Mouse (Mus musculus) liver, embryonic 11.5 days (tissue): ENCODE results near the gene Vwce. TPM values are rescaled to one million over a fixed set of nuclear protein-coding genes. Genes with fewer than 3 reads are reported as not detected.

Experiments used
- ATAC-seq: fragments of 200-750 bp; cut with Nextera tagmentation; replicated peaks from 2 replicates; pipeline ENCODE4 v1.8.0; 2017; ENCODE audit warnings: moderate number of reproducible peaks, mild to moderate bottlenecking, moderate TSS enrichment, moderate library complexity; ENCODE audit not compliant: low FRiP score
- DNase-seq: peaks from one replicate; pipeline ENCODE4 v3.0.0-alpha.2; 2017; ENCODE audit warnings: low spot score
- H3K27ac ChIP-seq: fragments of 300-500 bp; sonication (generic); 2 replicates; pipeline ENCODE4 v1.5.1; 2014; ENCODE audit warnings: mild to moderate bottlenecking, low read depth, low read length, control low read depth
- H3K27me3 ChIP-seq: fragments of 300-500 bp; sonication (generic); replicated peaks from 2 replicates; pipeline ENCODE4 v1.6.1; 2014; ENCODE audit warnings: low read length, mixed read lengths; ENCODE audit not compliant: control insufficient read depth, insufficient read depth
- H3K36me3 ChIP-seq: fragments of 300-500 bp; sonication (generic); 2 replicates; pipeline ENCODE4 v1.6.1; 2014; ENCODE audit warnings: mild to moderate bottlenecking, low read length, moderate library complexity, mixed read lengths; ENCODE audit not compliant: control insufficient read depth, insufficient read depth
- H3K4me1 ChIP-seq: fragments of 300-500 bp; sonication (generic); replicated peaks from 2 replicates; pipeline ENCODE4 v1.6.1; 2014; ENCODE audit warnings: low read length, mixed read lengths; ENCODE audit not compliant: control insufficient read depth, insufficient read depth
- H3K4me2 ChIP-seq: fragments of 300-500 bp; sonication (generic); 2 replicates; pipeline ENCODE4 v1.6.1; 2014; ENCODE audit warnings: mild to moderate bottlenecking, control low read depth, moderate library complexity
- H3K4me3 ChIP-seq: fragments of 300-500 bp; sonication (generic); 2 replicates; pipeline ENCODE4 v1.5.1; 2014; ENCODE audit warnings: low read depth, low read length, control low read depth
- H3K9ac ChIP-seq: fragments of 300-500 bp; sonication (generic); 2 replicates; pipeline ENCODE4 v1.6.1; 2014; ENCODE audit warnings: low read depth, low read length, control low read depth
- H3K9me3 ChIP-seq: fragments of 300-500 bp; sonication (generic); 2 replicates; pipeline ENCODE4 v1.6.1; 2016; ENCODE audit warnings: low read length, inconsistent platforms, mixed read lengths; ENCODE audit not compliant: control insufficient read depth
- WGBS: fragments of 180-500 bp; shearing (Covaris S2); extraction: QIAGEN DNeasy Blood & Tissue Kit; methylation state at CpG from one replicate; pipeline ENCODE4 v1.1.7; 2014; 5-methylcytosine and 5-hydroxymethylcytosine counted together
- polyA plus RNA-seq: library from polyadenylated mRNA; unstranded; fragments of >200 nt; fragmentation: Nextera tagmentation; extraction: Ambion mirVana; gene quantifications from 2 replicates; pipeline ENCODE4 v1.2.1, GENCODE M21; 2014

Vwce gene
- polyA plus RNA-seq, 1 experiment from 2014 or later, result 10.4 TPM

DNA sequence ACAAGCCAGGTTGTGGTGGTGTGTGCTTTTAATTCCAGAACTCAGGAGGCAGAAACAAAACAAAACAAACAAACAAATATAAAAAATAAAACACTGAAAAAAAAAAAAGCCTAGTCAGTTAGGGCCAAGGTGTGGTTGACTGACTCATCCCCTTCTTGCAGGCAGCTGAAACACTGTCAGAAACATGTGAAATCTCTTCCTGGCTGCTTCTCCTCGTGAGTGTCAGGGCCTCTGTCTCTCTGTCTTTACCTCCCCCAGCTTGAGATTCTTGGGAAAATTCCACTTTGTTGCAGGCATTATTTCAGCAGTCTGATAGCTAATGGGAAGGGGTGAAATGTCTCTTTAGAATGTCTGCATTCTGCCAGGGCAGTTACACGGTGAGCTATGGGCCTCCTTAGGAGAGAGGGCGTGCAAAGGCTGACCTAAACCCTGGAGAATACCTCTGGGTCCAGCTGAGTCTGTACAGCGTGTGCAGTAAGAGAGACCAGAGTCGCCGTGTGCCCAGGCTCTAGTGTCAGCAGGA, 31.7 kb upstream of the Vwce start:
- no peaks in the 10 kb centered on the region for H3K9me3 ChIP-seq
- peak overlapping the region; percentile 30 for H3K4me3 ChIP-seq
- H3K4me1 ChIP-seq, result peaks cover 35% of the 10 kb centered on the region
- 26% methylated on average over 6 of the region's 6 CpGs for WGBS
- no peak for ATAC-seq
- H3K4me2 ChIP-seq, result peak overlapping the region; percentile 66
- H3K36me3 ChIP-seq, result peaks cover 7% of the 10 kb centered on the region; the same call in 1 of the 2 replicates
- H3K9ac ChIP-seq, result peak overlapping the region; percentile 68
- H3K27me3 ChIP-seq, result no peaks in the 10 kb centered on the region
- DNase-seq, result no peak
- peak overlapping the region; percentile 86 for H3K27ac ChIP-seq

DNA sequence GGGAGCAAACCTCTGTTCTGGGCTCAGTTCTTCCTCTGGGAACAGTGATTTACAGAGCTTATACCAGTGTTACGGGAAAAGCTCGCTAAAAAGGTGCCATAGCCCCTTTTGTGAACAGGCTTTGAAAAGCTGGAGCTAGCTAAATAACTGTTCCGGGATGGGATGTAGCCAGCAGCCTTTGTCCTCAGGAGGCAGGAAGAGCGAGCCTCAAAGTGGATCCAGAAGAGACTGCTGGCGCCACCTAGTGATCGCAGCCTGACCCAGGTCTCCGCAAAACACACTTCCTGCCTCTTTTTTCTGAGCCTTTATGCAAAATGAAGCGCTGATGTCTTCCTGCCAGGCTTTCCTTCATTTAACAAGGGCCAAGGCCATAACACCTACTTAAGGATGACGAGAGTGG, 31.2 kb upstream of the Vwce start:
- peak; percentile 82 for DNase-seq
- Histone ChIP-seq H3K9me3 (no peaks in the 10 kb centered on the region), H3K27me3 (no peaks in the 10 kb centered on the region), H3K4me1 (peaks cover 35% of the 10 kb centered on the region), H3K27ac (peak overlapping the region; percentile 86), H3K4me3 (peak overlapping the region; percentile 30), H3K4me2 (peak overlapping the region; percentile 66), H3K36me3 (peaks cover 11% of the 10 kb centered on the region; the same call in 1 of the 2 replicates), H3K9ac (peak overlapping the region; percentile 68)
- 3% methylated on average over 9 of the region's 9 CpGs for WGBS
- no peak; the same call in 1 of the 2 replicates for ATAC-seq

DNA sequence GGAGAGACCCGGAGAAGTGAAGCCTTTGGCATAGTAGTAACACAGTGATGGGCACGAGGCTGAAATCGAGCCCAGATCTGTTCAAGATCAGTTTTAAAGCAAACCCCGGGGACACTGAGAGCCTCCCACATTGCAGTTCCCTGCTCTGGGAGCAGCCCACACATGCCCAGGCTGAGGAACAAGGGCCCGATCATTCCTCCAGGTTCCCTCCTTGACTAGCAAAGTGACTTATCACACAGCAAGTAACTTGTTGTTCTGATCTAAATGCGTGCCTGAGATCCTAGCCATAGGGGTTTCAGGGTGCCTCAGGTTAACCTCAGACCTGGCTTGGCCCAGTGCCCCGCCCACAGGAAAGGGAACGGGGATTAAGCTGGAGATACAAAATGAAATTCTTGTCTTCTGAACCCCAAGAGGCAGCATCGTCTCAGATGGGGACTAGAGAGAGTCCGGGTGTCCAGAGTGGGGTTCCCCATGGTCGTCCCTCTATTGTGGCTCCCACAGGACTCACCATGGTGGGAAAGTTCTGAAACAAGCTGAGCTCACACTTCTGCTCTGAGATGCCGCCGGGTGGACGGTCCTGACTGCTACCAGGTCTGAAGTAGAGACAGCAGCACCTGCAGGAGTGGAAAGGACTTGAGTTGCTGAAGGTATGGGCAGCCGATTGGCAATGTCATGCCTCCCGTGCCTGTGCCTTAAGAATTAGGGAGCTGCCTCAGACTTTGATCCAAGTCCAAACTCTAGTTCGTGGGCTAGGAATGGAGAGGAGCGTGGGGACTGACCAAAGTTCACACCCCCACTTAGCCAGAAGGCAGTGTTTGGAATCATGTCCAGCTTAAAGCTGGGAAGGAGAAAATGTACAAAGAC, 30.1 kb upstream of the Vwce start:
- Histone ChIP-seq H3K27me3 (no peaks in the 10 kb centered on the region), H3K27ac (peak overlapping the region; percentile 83; the same call in 1 of the 2 replicates), H3K4me2 (peak overlapping the region; percentile 84), H3K4me3 (peak overlapping the region; percentile 97; the same call in 1 of the 2 replicates), H3K36me3 (peaks cover 22% of the 10 kb centered on the region), H3K9ac (peak overlapping the region; percentile 99), H3K4me1 (peaks cover 35% of the 10 kb centered on the region), H3K9me3 (no peaks in the 10 kb centered on the region)
- ATAC-seq, result no peak
- WGBS, result 76% methylated on average over 18 of the region's 18 CpGs
- DNase-seq, result no peak

DNA sequence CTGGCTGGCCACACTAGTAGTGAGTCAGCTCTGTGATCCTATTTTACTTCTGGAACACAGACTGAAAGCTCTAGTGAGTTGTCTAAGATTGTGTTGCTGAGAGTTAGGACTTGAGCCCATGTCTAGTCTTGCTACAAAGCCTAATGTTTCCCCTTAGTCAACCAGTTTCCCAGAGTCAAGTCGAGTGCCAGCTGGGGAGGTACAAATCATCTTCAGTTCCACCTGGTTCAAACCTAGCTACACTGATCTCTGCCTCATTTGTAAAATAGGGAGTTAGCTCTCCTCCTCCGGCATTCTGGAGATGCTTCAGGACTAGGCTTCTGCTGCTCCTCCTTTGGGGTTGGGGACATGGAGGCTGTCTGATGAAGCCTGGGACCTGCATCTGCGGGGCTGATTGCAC, 29.5 kb upstream of the Vwce start:
- peak overlapping the region; percentile 83 for H3K27ac ChIP-seq
- no peaks in the 10 kb centered on the region for H3K27me3 ChIP-seq
- DNase-seq, result no peak
- H3K9ac ChIP-seq, result peak overlapping the region; percentile 99
- peak overlapping the region; percentile 84 for H3K4me2 ChIP-seq
- H3K4me1 ChIP-seq, result peaks cover 35% of the 10 kb centered on the region
- ATAC-seq, result no peak
- H3K36me3 ChIP-seq, result peaks cover 26% of the 10 kb centered on the region
- peak overlapping the region; percentile 97 for H3K4me3 ChIP-seq
- no peaks in the 10 kb centered on the region for H3K9me3 ChIP-seq
- 46% methylated on average over 3 of the region's 3 CpGs for WGBS

DNA sequence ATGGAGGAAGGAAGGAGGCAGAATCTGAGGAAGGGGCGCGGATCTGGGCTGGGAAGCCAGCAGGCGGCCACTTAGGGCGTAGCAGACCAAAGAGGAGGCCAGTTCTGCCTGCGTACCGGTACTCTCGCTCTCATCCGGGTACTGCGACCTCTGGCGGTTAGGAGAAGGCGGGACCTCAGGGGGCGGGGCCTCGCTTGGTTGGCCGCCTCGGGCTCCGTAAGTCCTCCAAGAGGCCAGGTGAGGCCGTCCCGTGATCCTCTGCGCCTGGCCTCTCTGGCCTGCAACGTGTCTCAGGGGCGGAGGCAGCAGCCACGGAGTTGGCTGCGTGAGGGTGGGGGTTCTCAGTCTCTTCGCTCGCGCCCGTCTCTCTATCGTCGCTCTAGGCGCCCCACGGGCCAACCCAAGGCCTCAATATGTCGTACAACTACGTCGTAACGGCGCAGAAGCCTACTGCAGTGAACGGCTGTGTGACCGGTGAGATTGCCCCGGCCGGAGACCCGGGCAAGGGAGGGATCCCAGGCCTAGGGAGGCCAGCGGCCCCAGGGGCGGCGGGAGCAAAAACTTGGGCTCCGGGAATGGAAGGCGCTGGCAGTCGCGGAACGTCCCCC, 28.6 kb upstream of the Vwce start, which contains the start of the genes Ddb1 and Tkfc:
Gene Ddb1, plus strand, starts transcription at position 35 of the 608 bp plus-strand sequence.
Gene Tkfc, minus strand, starts transcription at position 362 of the 608 bp plus-strand sequence.
- Histone ChIP-seq H3K9me3 (no peaks in the 10 kb centered on the region), H3K4me1 (peaks cover 35% of the 10 kb centered on the region), H3K27ac (peak within 1 kb of the TSS; percentile 83), H3K4me3 (peak within 1 kb of the TSS; percentile 97), H3K27me3 (no peaks in the 10 kb centered on the region), H3K4me2 (peak within 1 kb of the TSS; percentile 84), H3K36me3 (peaks cover 29% of the 10 kb centered on the region), H3K9ac (peak within 1 kb of the TSS; percentile 99)
- DNase-seq (peak; percentile 99), ATAC-seq (peak; percentile 96)
- under 1% methylated on average over 49 of the region's 49 CpGs for WGBS

DNA sequence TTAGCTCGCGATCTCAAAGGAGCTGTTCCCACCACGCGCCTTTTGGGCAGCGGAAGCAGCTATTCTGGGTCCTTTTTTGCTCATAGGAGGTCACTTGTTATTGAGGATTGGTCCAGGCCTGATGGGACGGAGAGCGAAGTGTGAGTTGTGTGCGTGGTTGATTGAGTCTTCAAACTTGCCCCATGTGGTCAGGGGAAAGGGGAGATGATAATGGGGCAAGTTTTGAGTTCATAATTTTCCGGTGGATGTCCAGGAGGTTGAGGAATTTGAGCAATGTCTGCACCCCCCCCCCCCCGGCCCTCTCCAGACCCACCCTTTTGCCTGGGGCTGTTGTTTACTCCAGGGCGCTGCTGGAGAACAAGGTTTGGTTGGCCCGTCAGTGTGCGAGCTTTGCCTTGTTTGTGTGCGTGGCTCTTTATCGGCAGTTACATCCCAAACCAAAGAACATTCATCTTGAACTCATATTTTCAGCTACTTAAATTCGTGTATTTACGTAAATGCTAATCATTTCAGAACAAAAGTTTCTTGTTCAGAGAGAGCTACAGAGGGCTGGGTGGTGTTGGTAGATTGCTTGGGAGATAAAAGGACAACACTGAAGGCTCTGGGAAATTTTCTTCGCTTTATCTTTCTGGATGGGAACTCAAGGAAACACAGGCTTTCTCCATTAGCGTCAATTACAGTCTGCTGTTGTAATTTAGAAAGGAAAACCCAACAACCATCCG, 28.0 kb upstream of the Vwce start:
- Histone ChIP-seq H3K9me3 (no peaks in the 10 kb centered on the region), H3K9ac (peak overlapping the region; percentile 99), H3K4me3 (peak overlapping the region; percentile 97), H3K4me1 (peaks cover 35% of the 10 kb centered on the region), H3K27me3 (no peaks in the 10 kb centered on the region), H3K36me3 (peaks cover 36% of the 10 kb centered on the region), H3K4me2 (peak overlapping the region; percentile 84), H3K27ac (peak overlapping the region; percentile 83)
- ATAC-seq, result peak; percentile 44; the same call in 1 of the 2 replicates
- WGBS, result 4% methylated on average over 20 of the region's 20 CpGs
- DNase-seq, result no peak

DNA sequence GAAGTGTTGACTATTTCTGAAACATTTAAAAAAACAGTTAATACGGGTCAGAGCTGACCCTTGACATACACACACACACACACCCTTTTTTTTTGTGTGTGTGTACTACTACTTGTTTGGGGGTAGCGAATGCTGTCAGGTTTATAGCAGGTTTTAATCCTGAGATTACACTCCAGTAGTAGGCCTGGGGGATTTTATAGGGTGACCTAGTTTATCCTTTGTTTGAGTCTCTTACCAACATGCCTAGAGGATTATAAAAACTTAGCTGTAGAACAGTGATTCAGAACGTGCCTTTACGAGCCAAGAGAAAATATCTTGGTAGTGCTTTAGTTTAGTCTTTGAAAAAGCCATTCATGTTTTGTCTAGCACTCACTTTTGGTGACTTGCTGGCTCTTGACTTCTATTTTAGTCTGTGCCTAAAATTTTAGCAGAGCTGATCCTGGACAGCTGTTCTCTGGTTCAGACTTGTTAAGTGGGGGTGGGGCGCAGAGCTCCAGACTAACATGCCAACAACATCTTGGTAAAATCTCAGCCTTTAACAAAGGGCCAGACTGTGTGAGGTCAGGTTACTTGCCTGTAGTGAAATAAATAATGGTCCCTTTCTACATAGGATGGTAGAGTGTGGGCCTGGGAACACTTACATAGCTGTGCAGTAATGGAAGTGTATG, 25.3 kb upstream of the Vwce start:
- ATAC-seq (no peak), DNase-seq (no peak)
- no peak overlapping the region for H3K27ac ChIP-seq
- no peak overlapping the region for H3K4me2 ChIP-seq
- H3K4me3 ChIP-seq, result no peak overlapping the region
- peaks cover 60% of the 10 kb centered on the region for H3K36me3 ChIP-seq
- H3K9ac ChIP-seq, result no peak overlapping the region
- H3K4me1 ChIP-seq, result peaks cover 18% of the 10 kb centered on the region
- H3K9me3 ChIP-seq, result no peaks in the 10 kb centered on the region
- 94% methylated on average over 5 of the region's 5 CpGs for WGBS
- no peaks in the 10 kb centered on the region for H3K27me3 ChIP-seq
